Mouse (Mus musculus) midbrain, embryonic 16.5 days (tissue): Measurements from ENCODE around the gene Dclre1c. TPM values are rescaled to one million over a fixed set of nuclear protein-coding genes. Genes with fewer than 3 reads are reported as not detected.

Experiments used
- ATAC-seq: fragments of 200-750 bp; cut with Nextera tagmentation; 2 replicates; pipeline ENCODE4 v1.8.0; 2017; ENCODE audit warnings: moderate TSS enrichment
- H3K27ac ChIP-seq: fragments of 300-500 bp; sonication (generic); 2 replicates; pipeline ENCODE4 v1.5.1; 2014; ENCODE audit warnings: mild to moderate bottlenecking, low read length, mixed read lengths
- H3K27me3 ChIP-seq: fragments of 300-500 bp; sonication (generic); 2 replicates; pipeline ENCODE4 v1.6.1; 2014; ENCODE audit warnings: low read depth, low read length, mixed read lengths; ENCODE audit not compliant: control insufficient read depth, insufficient read depth
- H3K36me3 ChIP-seq: fragments of 300-500 bp; sonication (generic); 2 replicates; pipeline ENCODE4 v1.6.1; 2014; ENCODE audit warnings: mild to moderate bottlenecking, low read length, moderate library complexity, mixed read lengths; ENCODE audit not compliant: control insufficient read depth, insufficient read depth
- H3K4me1 ChIP-seq: fragments of 300-500 bp; sonication (generic); 2 replicates; pipeline ENCODE4 v1.6.1; 2014; ENCODE audit warnings: mild to moderate bottlenecking, low read length, mixed read lengths; ENCODE audit not compliant: control insufficient read depth, insufficient read depth
- H3K4me2 ChIP-seq: fragments of 300-500 bp; sonication (generic); 2 replicates; pipeline ENCODE4 v1.6.1; 2014; ENCODE audit warnings: mild to moderate bottlenecking, low read length, mixed read lengths
- H3K4me3 ChIP-seq: fragments of 300-500 bp; sonication (generic); 2 replicates; pipeline ENCODE4 v1.5.1; 2014; ENCODE audit warnings: low read depth, mild to moderate bottlenecking, low read length, moderate library complexity, mixed read lengths
- H3K9ac ChIP-seq: fragments of 300-500 bp; sonication (generic); 2 replicates; pipeline ENCODE4 v1.6.1; 2014; ENCODE audit warnings: low read depth, low read length, mixed read lengths
- H3K9me3 ChIP-seq: fragments of 300-500 bp; sonication (generic); replicated peaks from 2 replicates; pipeline ENCODE4 v1.6.1; 2014; ENCODE audit warnings: mild to moderate bottlenecking, low read length, mixed read lengths; ENCODE audit not compliant: control insufficient read depth, poor library complexity, severe bottlenecking
- WGBS: fragments of 180-500 bp; shearing (Covaris S2); extraction: QIAGEN DNeasy Blood & Tissue Kit; methylation state at CpG from one replicate; pipeline ENCODE4 v1.1.7; 2014; 5-methylcytosine and 5-hydroxymethylcytosine counted together
- polyA plus RNA-seq: library from polyadenylated mRNA; unstranded; fragments of >200 nt; fragmentation: Nextera tagmentation; extraction: Ambion mirVana; gene quantifications from 2 replicates; pipeline ENCODE4 v1.2.1, GENCODE M21; 2015

Gene Dclre1c
- polyA plus RNA-seq, 1 experiment from 2014 or later = 9.7 TPM

DNA sequence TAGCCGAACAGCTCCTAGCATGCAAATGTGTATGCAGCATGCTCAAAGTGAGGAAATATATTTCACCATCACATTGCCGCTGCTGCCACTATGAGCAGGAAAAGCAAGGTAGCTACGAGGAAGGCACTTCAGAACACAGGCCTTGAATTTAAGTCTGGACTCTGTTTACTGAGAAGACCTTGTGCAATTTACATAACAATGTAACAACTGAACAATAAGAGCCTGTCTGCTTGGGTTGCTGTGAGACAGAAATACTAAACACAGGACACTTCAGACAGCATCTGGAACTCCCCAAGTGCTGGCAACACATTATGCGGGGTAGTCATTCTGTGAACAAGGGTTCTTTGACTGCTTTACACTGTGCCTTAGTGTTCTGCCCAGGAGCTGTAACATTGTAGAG, 3.8 kb upstream of the Dclre1c start:
- H3K4me3 ChIP-seq = no peak overlapping the region
- WGBS = 30% methylated on average over 4 of the region's 4 CpGs
- no peaks in the 10 kb centered on the region for H3K36me3 ChIP-seq
- H3K9me3 ChIP-seq = no peaks in the 10 kb centered on the region
- ATAC-seq = no peak
- no peak overlapping the region for H3K4me2 ChIP-seq
- no peak overlapping the region for H3K27ac ChIP-seq
- no peak overlapping the region for H3K9ac ChIP-seq
- peaks cover 9% of the 10 kb centered on the region for H3K27me3 ChIP-seq
- peaks cover 14% of the 10 kb centered on the region for H3K4me1 ChIP-seq

DNA sequence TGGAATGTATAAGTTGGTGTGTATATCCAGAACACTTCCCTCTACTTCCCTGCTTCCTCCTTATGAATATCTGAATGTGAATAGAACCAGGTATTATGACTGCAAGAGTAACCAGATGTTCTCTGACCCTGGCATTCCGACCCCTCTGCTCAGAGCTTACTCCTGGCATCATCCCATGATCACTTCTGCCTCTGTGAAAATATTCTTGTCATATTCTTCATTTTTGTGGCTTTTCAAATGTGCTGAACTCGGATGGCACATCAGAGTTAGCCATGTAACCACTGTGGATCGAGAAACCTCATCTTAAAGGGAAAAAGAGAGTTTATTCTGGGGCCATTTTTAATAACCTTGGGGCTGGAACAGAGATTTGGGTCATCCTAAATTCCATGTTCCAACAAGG, 1.4 kb upstream of the Dclre1c start, which contains the start of gene Meig1:
Meig1 (minus strand) TSS at position 101 of the 400 bp plus-strand sequence.
- Histone ChIP-seq H3K36me3 (no peaks in the 10 kb centered on the region), H3K4me1 (peaks cover 16% of the 10 kb centered on the region), H3K27me3 (peaks cover 5% of the 10 kb centered on the region; the same call in 1 of the 2 replicates), H3K4me3 (no peak within 1 kb of the TSS), H3K9ac (no peak within 1 kb of the TSS), H3K27ac (no peak within 1 kb of the TSS), H3K4me2 (no peak within 1 kb of the TSS; the same call in 1 of the 2 replicates), H3K9me3 (no peaks in the 10 kb centered on the region)
- 69% methylated on average over 3 of the region's 3 CpGs for WGBS
- ATAC-seq = no peak

DNA sequence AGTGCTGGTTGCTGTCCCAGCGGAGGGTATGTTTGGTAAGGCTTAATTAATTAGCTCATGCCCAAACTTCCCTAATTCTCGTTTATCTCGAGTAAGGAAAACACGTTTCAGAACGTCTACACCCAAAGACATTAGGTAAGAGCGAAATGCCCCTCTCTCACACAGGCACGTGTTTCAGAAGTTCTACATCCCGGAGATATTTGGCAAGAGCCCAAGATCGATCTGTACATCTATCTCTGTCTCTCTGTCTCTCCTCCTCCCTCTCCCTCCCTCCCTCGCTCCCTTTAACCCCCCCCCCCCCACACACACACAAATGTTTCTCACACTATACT, 614 bp downstream of the Dclre1c start:
- ATAC-seq = no peak
- WGBS = 9% methylated on average over 9 of the region's 10 CpGs

DNA sequence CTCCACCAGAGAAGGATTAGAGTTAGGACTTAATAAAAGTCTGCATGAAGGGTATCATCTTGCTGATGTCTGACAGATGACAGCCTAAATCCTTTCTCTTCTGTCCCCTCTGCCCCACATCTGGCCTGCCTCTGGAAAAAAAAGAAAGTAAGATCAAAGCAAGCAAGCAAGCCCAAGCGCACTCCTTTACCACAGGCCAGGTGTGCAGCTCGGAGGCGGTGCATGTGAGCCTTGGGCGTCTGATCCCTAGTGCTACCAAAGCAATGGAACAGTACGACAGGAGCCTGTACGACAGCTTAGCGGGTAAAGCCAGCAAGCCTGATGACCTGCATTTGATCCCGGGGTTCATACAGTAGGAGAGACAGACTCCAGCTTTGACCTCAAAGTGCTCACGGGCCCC, 7.0 kb downstream of the Dclre1c start:
- Histone ChIP-seq H3K9ac (no peak overlapping the region), H3K36me3 (peaks cover 6% of the 10 kb centered on the region), H3K4me2 (no peak overlapping the region), H3K27me3 (no peaks in the 10 kb centered on the region), H3K9me3 (no peaks in the 10 kb centered on the region), H3K4me3 (no peak overlapping the region), H3K27ac (no peak overlapping the region), H3K4me1 (no peaks in the 10 kb centered on the region)
- 91% methylated on average over 9 of the region's 9 CpGs for WGBS
- ATAC-seq = no peak

More for the DNA sequence above, 614 bp downstream of the Dclre1c start:
- H3K9ac ChIP-seq = peak overlapping the region; percentile 60
- H3K4me1 ChIP-seq = peaks cover 16% of the 10 kb centered on the region
- H3K27me3 ChIP-seq = no peaks in the 10 kb centered on the region
- H3K36me3 ChIP-seq = 0 out of 2 replicates have a peak, but pooled peaks cover 2% of the 10 kb centered on the region
- H3K4me3 ChIP-seq = peak overlapping the region; percentile 66
- H3K9me3 ChIP-seq = no peaks in the 10 kb centered on the region
- peak overlapping the region; percentile 96 for H3K4me2 ChIP-seq
- no peak overlapping the region for H3K27ac ChIP-seq

DNA sequence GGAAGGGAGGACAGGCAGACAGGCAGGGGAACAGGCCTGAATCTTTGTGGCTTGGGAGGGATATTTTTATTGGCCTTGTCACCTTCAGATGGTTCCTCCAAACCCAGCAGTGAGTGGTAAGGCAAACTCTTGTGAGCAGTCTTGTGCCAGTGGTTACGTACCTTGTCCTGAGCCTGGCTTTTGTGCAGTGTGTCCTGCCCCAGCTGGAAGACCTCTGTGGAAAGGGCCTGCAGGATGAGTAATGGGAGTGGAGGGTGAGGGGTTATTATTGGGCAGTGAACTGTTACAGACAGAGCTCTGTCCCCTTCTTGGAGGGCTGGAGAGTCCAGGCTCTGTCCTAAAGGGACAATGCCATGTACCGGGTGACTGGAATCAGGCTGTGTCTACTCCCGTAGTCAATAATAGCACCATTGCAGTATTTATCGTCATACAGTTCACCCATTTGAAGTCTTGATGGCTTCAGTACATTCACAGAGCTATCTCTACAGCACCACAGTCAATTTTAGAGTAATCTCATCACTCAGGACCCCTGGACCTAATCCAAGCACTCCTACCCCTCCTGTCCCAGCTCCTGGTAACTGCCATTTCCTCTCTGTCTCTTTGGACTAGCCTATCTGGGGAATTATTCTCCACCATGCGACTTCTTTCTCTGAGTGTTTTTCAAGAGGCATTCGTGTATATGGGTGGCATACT, 11.6 kb downstream of the Dclre1c start:
- Histone ChIP-seq H3K27me3 (no peaks in the 10 kb centered on the region), H3K9ac (no peak overlapping the region), H3K4me1 (no peaks in the 10 kb centered on the region), H3K4me2 (no peak overlapping the region), H3K9me3 (no peaks in the 10 kb centered on the region), H3K4me3 (no peak overlapping the region), H3K27ac (no peak overlapping the region), H3K36me3 (peaks cover 13% of the 10 kb centered on the region)
- 90% methylated on average over 6 of the region's 6 CpGs for WGBS
- ATAC-seq = no peak

DNA sequence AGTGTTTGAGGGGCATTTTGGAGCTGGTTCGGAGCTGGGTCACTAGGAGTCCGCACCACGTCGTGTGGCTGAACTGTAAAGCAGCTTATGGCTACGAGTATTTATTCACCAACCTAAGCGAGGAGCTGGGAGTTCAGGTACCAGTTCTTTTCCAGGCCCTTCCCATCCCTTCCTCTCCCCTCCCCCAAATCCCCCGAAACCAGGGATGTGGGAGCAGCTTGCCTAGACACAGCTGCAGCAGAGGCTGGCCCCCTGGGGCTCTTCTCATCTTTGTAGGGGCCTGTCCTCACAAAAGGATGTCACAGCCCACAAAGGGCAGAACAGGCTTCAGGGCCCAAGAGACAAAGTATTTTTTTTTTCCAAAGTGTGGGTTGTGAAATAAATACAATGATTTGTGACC, 14.0 kb downstream of the Dclre1c start:
- Histone ChIP-seq H3K4me2 (no peak overlapping the region), H3K4me1 (no peaks in the 10 kb centered on the region), H3K4me3 (no peak overlapping the region), H3K9ac (no peak overlapping the region), H3K9me3 (no peaks in the 10 kb centered on the region), H3K36me3 (peaks cover 11% of the 10 kb centered on the region), H3K27ac (no peak overlapping the region), H3K27me3 (no peaks in the 10 kb centered on the region)
- WGBS = 38% methylated on average over 7 of the region's 7 CpGs
- ATAC-seq = no peak

DNA sequence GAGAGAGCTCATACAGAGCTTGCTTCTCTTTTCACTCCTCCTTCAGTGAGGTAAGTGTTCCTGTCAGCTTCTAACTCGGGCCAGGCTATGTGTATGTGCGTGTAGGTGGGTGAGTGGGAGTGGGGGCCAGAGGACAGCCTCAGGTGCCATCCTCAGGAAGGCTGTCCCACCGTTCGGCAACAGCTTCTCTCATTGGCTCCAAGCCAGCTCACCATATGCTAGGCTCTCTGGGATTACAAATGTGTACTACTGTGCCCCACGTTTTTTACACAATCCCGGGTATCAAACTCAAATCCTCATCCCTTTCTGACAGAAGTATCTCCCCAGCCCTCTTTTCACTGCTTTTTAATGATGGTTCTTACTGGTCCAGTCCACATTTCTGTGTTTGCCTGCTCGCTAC, 20.3 kb downstream of the Dclre1c start:
- no peaks in the 10 kb centered on the region for H3K9me3 ChIP-seq
- no peak for ATAC-seq
- H3K27ac ChIP-seq = no peak overlapping the region
- H3K4me3 ChIP-seq = no peak overlapping the region
- H3K9ac ChIP-seq = no peak overlapping the region
- no peaks in the 10 kb centered on the region for H3K27me3 ChIP-seq
- 75% methylated on average over 7 of the region's 7 CpGs for WGBS
- no peak overlapping the region for H3K4me2 ChIP-seq
- no peaks in the 10 kb centered on the region for H3K4me1 ChIP-seq
- peaks cover 16% of the 10 kb centered on the region for H3K36me3 ChIP-seq

DNA sequence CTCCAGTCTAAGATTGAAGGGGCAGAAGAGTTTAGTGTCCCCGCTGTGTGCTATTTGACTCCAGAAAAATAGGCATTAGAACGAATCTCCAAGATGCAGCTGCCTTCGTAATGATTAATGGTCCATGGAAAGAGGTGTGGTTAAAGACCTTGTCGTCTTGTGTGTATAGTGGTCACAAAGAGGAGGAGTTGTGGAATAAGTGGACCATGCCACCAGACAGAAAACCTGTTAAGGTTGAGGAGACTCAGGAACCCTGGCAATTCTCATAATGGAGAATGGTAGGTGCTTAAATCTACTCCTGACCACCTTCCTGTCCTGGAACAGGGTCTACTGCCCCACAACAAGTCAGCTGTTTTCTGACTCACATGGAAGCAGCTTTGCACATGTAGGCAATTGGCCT, 22.1 kb downstream of the Dclre1c start:
- H3K4me2 ChIP-seq = no peak overlapping the region
- 89% methylated on average over 4 of the region's 4 CpGs for WGBS
- no peak for ATAC-seq
- H3K9ac ChIP-seq = no peak overlapping the region
- no peaks in the 10 kb centered on the region for H3K4me1 ChIP-seq
- H3K9me3 ChIP-seq = no peaks in the 10 kb centered on the region
- peaks cover 14% of the 10 kb centered on the region; the same call in 1 of the 2 replicates for H3K36me3 ChIP-seq
- no peaks in the 10 kb centered on the region for H3K27me3 ChIP-seq
- no peak overlapping the region for H3K4me3 ChIP-seq
- no peak overlapping the region for H3K27ac ChIP-seq

DNA sequence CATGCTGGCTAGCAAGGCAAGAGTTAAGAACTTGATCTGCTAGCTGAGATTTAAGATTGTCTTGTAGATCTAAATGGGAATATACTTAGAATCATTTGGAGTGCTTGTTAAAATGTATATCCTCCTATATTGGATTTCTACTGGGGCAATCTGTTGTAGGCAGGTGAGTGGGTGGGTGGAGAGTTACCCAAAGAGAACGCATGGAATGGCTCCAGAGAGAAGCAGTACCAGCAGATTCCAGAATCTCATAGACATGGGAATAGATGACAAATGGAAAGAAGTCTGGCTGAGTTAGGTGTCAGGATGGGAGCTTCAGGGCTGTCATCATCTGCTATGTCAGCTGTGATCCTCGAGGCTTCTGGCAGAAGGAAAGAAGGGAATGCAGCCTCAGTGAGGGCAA, 25.5 kb downstream of the Dclre1c start:
- WGBS = 95% methylated on average over 2 of the region's 2 CpGs
- Histone ChIP-seq H3K9ac (no peak overlapping the region), H3K36me3 (peaks cover 17% of the 10 kb centered on the region), H3K27ac (no peak overlapping the region), H3K4me1 (no peaks in the 10 kb centered on the region), H3K27me3 (no peaks in the 10 kb centered on the region), H3K4me3 (no peak overlapping the region), H3K4me2 (no peak overlapping the region), H3K9me3 (no peaks in the 10 kb centered on the region)
- ATAC-seq = no peak
